Mouse (Mus musculus): ENCODE measurements at regions not wholly inside any gene's neighbourhood (a gene's known extent, or its start where the extent isn't known, plus 50 kb on each side); places are given as distances from the start of the nearest gene placed in this dataset.

GRCm38 (mm10) chr2:9805590-9805989 lies 75.5 kb upstream of the 4930412O13Rik start:
- no peak overlapping the region for H3K9ac ChIP-seq (replicated peaks; ENCODE audit: low read depth, low read length)
- no peak for ATAC-seq (ENCODE audit: low read depth)
- H3K4me1 ChIP-seq (ENCODE audit: control insufficient read depth, insufficient read depth, low read length): no peaks in the 10 kb centered on the region
- H3K4me2 ChIP-seq (ENCODE audit: low read depth, low read length): no peak overlapping the region
- 88% methylated on average over 6 of the region's 6 CpGs for WGBS
- H3K4me3 ChIP-seq (ENCODE audit: low read depth, low read length): no peak overlapping the region
- no peak overlapping the region for H3K27ac ChIP-seq (ENCODE audit: low read depth, low read length)
- no peaks in the 10 kb centered on the region for H3K27me3 ChIP-seq (ENCODE audit: control insufficient read depth, insufficient read depth, low read length)
- no peaks in the 10 kb centered on the region for H3K36me3 ChIP-seq (ENCODE audit: control insufficient read depth, insufficient read depth, low read length)
- no peaks in the 10 kb centered on the region for H3K9me3 ChIP-seq (ENCODE audit: control insufficient read depth, low read length)
